Mouse (Mus musculus) testis, adult 2 months (tissue): ENCODE measurements at regions not wholly inside any gene's neighbourhood (a gene's known extent, or its start where the extent isn't known, plus 50 kb on each side); places are given as distances from the start of the nearest gene placed in this dataset.

Source experiments
- H3K27ac ChIP-seq: fragments of 200-500 bp; 2 replicates; pipeline ENCODE4 v1.5.1; 2012; ENCODE audit warnings: low read depth, low read length; ENCODE audit not compliant: control insufficient read depth, insufficient read depth
- H3K27me3 ChIP-seq: fragments of 200-500 bp; 2 replicates; pipeline ENCODE4 v1.6.1; 2012; ENCODE audit warnings: mild to moderate bottlenecking, low read length, moderate library complexity; ENCODE audit not compliant: control insufficient read depth, insufficient read depth
- H3K36me3 ChIP-seq: fragments of 200-500 bp; 2 replicates; pipeline ENCODE4 v1.6.1; 2012; ENCODE audit warnings: mild to moderate bottlenecking, low read length; ENCODE audit not compliant: control insufficient read depth, insufficient read depth
- H3K4me1 ChIP-seq: fragments of 200-500 bp; 2 replicates; pipeline ENCODE4 v1.6.1; 2012; ENCODE audit warnings: low read length; ENCODE audit not compliant: control insufficient read depth, insufficient read depth
- H3K4me3 ChIP-seq: fragments of 200-500 bp; 2 replicates; pipeline ENCODE4 v1.5.1; 2012; ENCODE audit warnings: low read depth, mild to moderate bottlenecking, low read length, moderate library complexity, mixed read lengths; ENCODE audit not compliant: control insufficient read depth
- CTCF ChIP-seq: fragments of 200-500 bp; IDR thresholded peaks from 2 replicates; pipeline ENCODE4 v1.5.1; 2012; ENCODE audit warnings: low read depth, mild to moderate bottlenecking, inconsistent platforms, low read length, moderate library complexity; ENCODE audit not compliant: control insufficient read depth, insufficient read depth, insufficient replicate concordance
- POLR2A ChIP-seq: fragments of 200-500 bp; IDR thresholded peaks from 2 replicates; pipeline ENCODE4 v1.6.1; 2012; ENCODE audit warnings: low read depth, mild to moderate bottlenecking, inconsistent platforms, low read length, moderate library complexity; ENCODE audit not compliant: control insufficient read depth

DNA sequence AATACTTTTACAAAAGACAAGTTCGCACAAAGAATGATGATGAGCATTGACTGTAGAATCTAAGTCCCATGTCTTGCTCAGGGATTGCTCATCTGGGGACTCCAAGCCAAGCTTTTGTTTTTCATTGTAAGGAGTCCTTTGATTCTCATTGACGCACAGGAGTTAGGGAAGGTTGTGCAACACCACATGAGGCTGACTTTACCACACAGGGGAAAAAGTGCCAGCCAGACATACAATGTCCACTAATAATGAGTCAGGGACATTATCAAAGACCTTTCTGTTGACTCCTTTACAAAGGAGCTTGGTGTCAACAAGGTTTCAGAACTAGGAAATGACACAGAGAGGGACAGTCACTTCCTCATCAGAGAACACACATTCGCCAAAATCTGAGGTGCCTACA is 200.1 kb downstream of the Gm11361 start:
- no peak overlapping the region for H3K27ac ChIP-seq
- H3K4me3 ChIP-seq: no peak overlapping the region
- H3K36me3 ChIP-seq: no peaks in the 10 kb centered on the region
- TF ChIP-seq CTCF (no peak), POLR2A (no peak)
- no peaks in the 10 kb centered on the region for H3K27me3 ChIP-seq
- no peaks in the 10 kb centered on the region for H3K4me1 ChIP-seq

DNA sequence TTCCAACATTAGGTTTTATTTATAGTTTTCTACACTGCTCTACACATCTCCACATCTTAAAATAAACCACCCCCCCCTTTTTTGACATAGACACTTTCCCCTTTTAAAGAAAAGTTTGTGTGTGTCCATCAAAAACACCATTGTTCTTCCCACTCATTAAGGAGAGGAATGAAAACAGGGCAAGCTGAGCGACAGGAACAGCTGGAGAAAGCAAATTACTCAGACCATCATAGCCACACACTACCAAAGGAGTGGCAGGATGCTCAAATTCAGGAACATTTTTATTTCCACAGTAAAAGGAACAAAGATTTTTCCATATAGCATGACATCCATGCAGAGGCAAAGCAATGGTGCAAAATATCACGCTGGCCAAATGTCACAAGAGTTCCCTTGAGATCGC is 198.6 kb downstream of the Gm11361 start:
- Histone ChIP-seq H3K27ac (no peak overlapping the region), H3K4me3 (no peak overlapping the region), H3K4me1 (no peaks in the 10 kb centered on the region), H3K36me3 (no peaks in the 10 kb centered on the region), H3K27me3 (no peaks in the 10 kb centered on the region)
- TF ChIP-seq POLR2A (no peak), CTCF (no peak)

DNA sequence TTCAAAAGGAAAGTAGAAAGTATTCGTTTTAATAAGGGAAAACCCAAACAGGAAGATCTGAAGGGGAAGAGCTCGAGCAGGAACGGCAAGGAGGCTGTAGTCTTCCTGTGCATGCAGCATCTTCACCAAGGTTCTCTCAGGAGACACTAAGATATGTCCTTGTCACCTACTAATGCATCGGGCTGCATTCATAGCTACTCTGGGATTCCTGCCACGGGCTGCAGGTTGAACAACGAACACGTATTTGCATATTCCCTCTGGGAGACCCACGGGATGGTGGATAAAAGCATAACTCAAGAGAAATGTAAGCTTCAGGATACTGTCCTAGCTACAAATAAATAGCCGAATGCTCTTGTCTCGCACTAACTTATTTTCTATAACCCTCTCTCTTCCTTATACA is 197.7 kb downstream of the Gm11361 start:
- Histone ChIP-seq H3K27me3 (no peaks in the 10 kb centered on the region), H3K36me3 (no peaks in the 10 kb centered on the region), H3K27ac (no peak overlapping the region), H3K4me1 (no peaks in the 10 kb centered on the region), H3K4me3 (no peak overlapping the region)
- TF ChIP-seq CTCF (no peak), POLR2A (no peak)

DNA sequence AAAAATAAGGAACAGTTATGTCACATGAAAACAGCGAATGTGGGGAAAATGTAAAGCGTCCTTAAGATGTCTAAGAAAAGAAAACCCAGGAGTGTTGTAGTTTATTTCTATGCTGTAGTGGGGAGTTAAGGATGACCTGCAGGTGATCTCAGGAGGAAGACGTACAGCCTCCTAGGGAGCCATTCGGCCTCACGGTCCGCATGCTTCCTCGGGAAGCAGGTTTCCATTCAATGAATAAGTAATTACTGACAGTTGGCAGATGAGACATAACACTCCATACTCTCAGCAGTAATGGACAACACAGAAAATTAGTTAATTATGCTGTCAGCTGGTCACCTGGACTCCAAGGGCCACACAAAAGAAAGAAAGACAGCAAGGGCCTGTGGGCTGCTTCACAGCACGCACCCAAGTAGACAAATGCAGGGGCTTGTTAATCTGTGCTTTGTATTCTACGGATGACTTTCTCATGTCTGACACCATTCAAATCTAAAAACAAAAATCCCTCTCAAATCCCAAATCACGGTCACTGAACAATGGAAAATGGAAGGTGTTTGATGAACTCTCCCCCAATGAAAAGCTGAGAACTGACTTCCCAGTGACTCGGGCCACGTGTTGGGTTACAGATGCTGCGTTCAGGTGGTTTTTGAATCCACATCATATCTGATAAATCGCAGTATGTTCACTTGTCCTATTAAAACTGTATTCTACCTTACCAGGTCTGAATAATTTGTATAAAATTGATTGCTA is 193.5 kb downstream of the Gm11361 start:
- Histone ChIP-seq H3K4me1 (no peaks in the 10 kb centered on the region), H3K4me3 (no peak overlapping the region), H3K27me3 (no peaks in the 10 kb centered on the region), H3K36me3 (no peaks in the 10 kb centered on the region), H3K27ac (no peak overlapping the region)
- no peak for TF ChIP-seq POLR2A
- no peak for TF ChIP-seq CTCF

DNA sequence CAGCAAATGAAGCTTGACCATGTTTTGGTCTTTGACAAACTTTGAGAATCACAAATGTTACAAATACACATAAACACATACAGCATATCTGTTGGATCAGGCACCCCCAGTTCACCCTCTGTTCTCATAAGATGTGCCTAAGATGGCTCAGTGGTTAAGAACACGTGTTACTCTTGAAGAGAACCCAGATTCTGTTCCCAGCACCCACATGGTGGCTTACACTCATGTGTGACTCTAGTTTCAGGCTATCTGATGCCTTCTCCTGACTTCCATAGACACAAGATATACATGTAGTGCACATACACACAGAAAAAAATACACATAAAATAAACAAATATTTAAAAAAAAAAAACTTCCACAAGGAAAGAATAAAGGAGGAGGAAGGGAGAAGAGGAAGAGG is 191.7 kb downstream of the Gm11361 start:
- no peak overlapping the region for H3K27ac ChIP-seq
- H3K36me3 ChIP-seq: no peaks in the 10 kb centered on the region
- no peaks in the 10 kb centered on the region for H3K27me3 ChIP-seq
- no peaks in the 10 kb centered on the region for H3K4me1 ChIP-seq
- TF ChIP-seq CTCF: no peak
- no peak for TF ChIP-seq POLR2A
- no peak overlapping the region for H3K4me3 ChIP-seq

DNA sequence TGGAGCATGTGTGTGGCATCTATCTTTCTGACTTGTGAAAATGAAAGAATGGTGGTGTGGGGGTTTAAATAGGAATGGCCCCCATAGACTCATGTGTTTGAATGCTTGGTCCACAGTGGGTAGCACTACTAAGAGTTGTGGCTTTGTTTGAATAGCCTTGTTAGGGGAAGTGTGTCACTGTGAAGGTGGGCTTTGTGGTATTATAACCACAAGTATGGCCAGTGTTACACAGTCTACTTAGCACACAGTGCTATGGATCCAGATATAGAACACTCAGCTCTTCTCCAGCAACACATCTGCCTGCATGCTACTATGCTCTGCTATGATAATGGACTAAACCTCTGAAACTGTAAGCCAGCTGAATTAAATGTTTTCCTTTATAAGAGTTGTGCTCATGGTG is 184.9 kb downstream of the Gm11361 start:
- TF ChIP-seq POLR2A (no peak), CTCF (no peak)
- Histone ChIP-seq H3K27ac (no peak overlapping the region), H3K36me3 (no peaks in the 10 kb centered on the region), H3K4me1 (no peaks in the 10 kb centered on the region), H3K27me3 (no peaks in the 10 kb centered on the region), H3K4me3 (no peak overlapping the region)

DNA sequence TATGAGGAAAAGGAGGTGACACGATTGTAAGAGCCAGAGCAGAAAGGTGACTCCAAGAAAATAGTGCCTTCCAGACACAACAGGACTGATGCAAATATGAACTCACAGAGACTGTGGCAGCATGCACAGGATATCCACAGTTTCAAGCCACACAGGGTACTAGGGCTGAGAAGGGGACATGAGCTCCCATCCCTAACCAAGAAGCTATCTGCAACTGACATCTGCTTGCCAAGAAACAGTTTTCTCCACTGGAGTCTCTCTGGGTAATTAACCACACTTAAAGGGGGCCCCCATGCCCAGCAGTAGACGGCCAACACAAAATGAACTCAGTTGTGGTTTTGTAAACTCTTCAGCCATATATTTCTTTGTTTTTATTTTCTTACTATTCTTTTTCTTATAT is 176.1 kb downstream of the Gm11361 start:
- TF ChIP-seq POLR2A: no peak
- no peak for TF ChIP-seq CTCF
- Histone ChIP-seq H3K36me3 (no peaks in the 10 kb centered on the region), H3K27me3 (no peaks in the 10 kb centered on the region), H3K4me3 (no peak overlapping the region), H3K27ac (no peak overlapping the region), H3K4me1 (no peaks in the 10 kb centered on the region)

DNA sequence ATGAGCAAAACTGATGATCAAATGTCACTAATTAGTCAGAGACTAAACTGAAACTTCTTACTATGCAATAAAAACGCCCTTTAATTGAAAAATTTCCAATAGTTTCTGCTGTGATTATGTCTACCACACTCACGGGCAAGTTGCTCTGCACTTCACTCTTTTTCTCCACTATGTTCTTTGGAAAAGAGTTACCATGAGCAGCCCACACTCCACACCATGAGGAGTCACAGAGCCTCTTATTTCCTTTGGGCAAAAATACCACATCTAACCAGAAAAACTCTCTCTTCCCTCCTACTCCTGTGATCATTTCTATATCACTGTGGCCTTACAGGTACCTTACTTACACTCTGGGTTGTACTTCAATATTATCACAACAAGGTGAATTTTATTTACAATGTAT is 174.7 kb downstream of the Gm11361 start:
- no peaks in the 10 kb centered on the region for H3K4me1 ChIP-seq
- no peaks in the 10 kb centered on the region for H3K36me3 ChIP-seq
- no peak overlapping the region for H3K4me3 ChIP-seq
- no peaks in the 10 kb centered on the region for H3K27me3 ChIP-seq
- H3K27ac ChIP-seq: no peak overlapping the region
- TF ChIP-seq POLR2A (no peak), CTCF (no peak)
